Mouse (Mus musculus) stomach, embryonic 16.5 days (tissue): Measurements from ENCODE around the gene Ppp1r11. TPM values are rescaled to one million over a fixed set of nuclear protein-coding genes. Genes with fewer than 3 reads are reported as not detected.

Source experiments
- ATAC-seq: fragments of 200-750 bp; cut with Nextera tagmentation; 2 replicates; pipeline ENCODE4 v1.8.0; 2017; ENCODE audit warnings: moderate number of reproducible peaks, moderate TSS enrichment; ENCODE audit not compliant: insufficient read depth, low FRiP score
- H3K27ac ChIP-seq: fragments of 300-500 bp; sonication (generic); 2 replicates; pipeline ENCODE4 v1.5.1; 2014; ENCODE audit warnings: low read length
- H3K27me3 ChIP-seq: fragments of 300-500 bp; sonication (generic); 2 replicates; pipeline ENCODE4 v1.6.1; 2014; ENCODE audit warnings: low read length, control low read depth, mixed read lengths; ENCODE audit not compliant: control insufficient read depth, insufficient read depth
- H3K36me3 ChIP-seq: fragments of 300-500 bp; sonication (generic); 2 replicates; pipeline ENCODE4 v1.6.1; 2014; ENCODE audit warnings: low read length; ENCODE audit not compliant: control insufficient read depth, insufficient read depth
- H3K4me1 ChIP-seq: fragments of 300-500 bp; sonication (generic); 2 replicates; pipeline ENCODE4 v1.6.1; 2014; ENCODE audit warnings: low read length, control low read depth, mixed read lengths; ENCODE audit not compliant: control insufficient read depth, insufficient read depth
- H3K4me2 ChIP-seq: fragments of 300-500 bp; sonication (generic); 2 replicates; pipeline ENCODE4 v1.6.1; 2014; ENCODE audit warnings: low read depth, low read length, mixed read lengths
- H3K4me3 ChIP-seq: fragments of 300-500 bp; sonication (generic); replicated peaks from 2 replicates; pipeline ENCODE4 v1.5.1; 2014; ENCODE audit warnings: mild to moderate bottlenecking, low read length
- H3K9ac ChIP-seq: fragments of 300-500 bp; sonication (generic); 2 replicates; pipeline ENCODE4 v1.6.1; 2014; ENCODE audit warnings: low read length
- H3K9me3 ChIP-seq: fragments of 300-500 bp; sonication (generic); replicated peaks from 2 replicates; pipeline ENCODE4 v1.6.1; 2016; ENCODE audit warnings: low read length, control low read depth; ENCODE audit not compliant: control insufficient read depth
- WGBS: fragments of 180-500 bp; shearing (Covaris S2); extraction: QIAGEN DNeasy Blood & Tissue Kit; methylation state at CpG from one replicate; pipeline ENCODE4 v1.1.7; 2014; 5-methylcytosine and 5-hydroxymethylcytosine counted together
- polyA plus RNA-seq: library from polyadenylated mRNA; unstranded; fragments of >200 nt; fragmentation: Nextera tagmentation; extraction: Ambion mirVana; gene quantifications from 2 replicates; pipeline ENCODE4 v1.2.1, GENCODE M21; 2015

The Ppp1r11 gene
- 97.4 and 109 TPM in 2 replicates for polyA plus RNA-seq

GRCm38 (mm10) chr17:36950981-36951947 is at the start of gene Ppp1r11:
Ppp1r11 (minus strand) TSS chr17:36951741.
- 2% methylated on average over 36 of the region's 36 CpGs for WGBS
- Histone ChIP-seq H3K4me1 (peaks cover 10% of the 10 kb centered on the region), H3K9me3 (no peaks in the 10 kb centered on the region), H3K36me3 (no peaks in the 10 kb centered on the region), H3K4me3 (peak within 1 kb of the TSS; percentile 71), H3K27me3 (no peaks in the 10 kb centered on the region), H3K9ac (peak within 1 kb of the TSS; percentile 81), H3K27ac (peak within 1 kb of the TSS; percentile 58; the same call in 1 of the 2 replicates), H3K4me2 (peak within 1 kb of the TSS; percentile 63)
- peak; percentile 98 for ATAC-seq

- 92% methylated on average over 7 of the region's 7 CpGs for WGBS
- no peaks in the 10 kb centered on the region for H3K36me3 ChIP-seq
- H3K4me2 ChIP-seq = peak within 1 kb of the TSS; percentile 90
- ATAC-seq = no peak
- 0 out of 2 replicates have a peak within 1 kb of the TSS, but pooled peaks have one; percentile 37 for H3K27ac ChIP-seq
- peak within 1 kb of the TSS; percentile 74 for H3K4me3 ChIP-seq
- no peaks in the 10 kb centered on the region for H3K9me3 ChIP-seq
- no peaks in the 10 kb centered on the region for H3K4me1 ChIP-seq
- H3K27me3 ChIP-seq = no peaks in the 10 kb centered on the region
- no peak within 1 kb of the TSS for H3K9ac ChIP-seq
Observed at GRCm38 (mm10) chr17:37000863-37001262, 49.3 kb upstream of the Ppp1r11 start, which contains the start of gene Zfp57. Zfp57 (plus strand) TSS chr17:37001163.

- ATAC-seq = no peak
- Histone ChIP-seq H3K4me2 (no peak overlapping the region), H3K4me1 (no peaks in the 10 kb centered on the region), H3K9ac (no peak overlapping the region), H3K9me3 (no peaks in the 10 kb centered on the region), H3K27ac (no peak overlapping the region), H3K4me3 (no peak overlapping the region), H3K27me3 (no peaks in the 10 kb centered on the region), H3K36me3 (no peaks in the 10 kb centered on the region)
- 67% methylated on average over 2 of the region's 2 CpGs for WGBS
Observed at GRCm38 (mm10) chr17:36998477-36998876, 46.9 kb upstream of the Ppp1r11 start.

GRCm38 (mm10) chr17:36997033-36997735 is 45.6 kb upstream of the Ppp1r11 start:
- no peaks in the 10 kb centered on the region for H3K9me3 ChIP-seq
- 0 out of 2 replicates have a peak overlapping the region, but pooled peaks have one; percentile 33 for H3K9ac ChIP-seq
- H3K27ac ChIP-seq = no peak overlapping the region
- no peaks in the 10 kb centered on the region for H3K36me3 ChIP-seq
- H3K27me3 ChIP-seq = no peaks in the 10 kb centered on the region
- H3K4me3 ChIP-seq = no peak overlapping the region
- 24% methylated on average over 7 of the region's 7 CpGs for WGBS
- no peaks in the 10 kb centered on the region for H3K4me1 ChIP-seq
- 0 out of 2 replicates have a peak, but pooled peaks have one; percentile 47 for ATAC-seq
- no peak overlapping the region for H3K4me2 ChIP-seq

- H3K27ac ChIP-seq = no peak overlapping the region
- H3K9me3 ChIP-seq = no peaks in the 10 kb centered on the region
- no peak overlapping the region for H3K4me2 ChIP-seq
- ATAC-seq = no peak
- no peak overlapping the region for H3K4me3 ChIP-seq
- no peaks in the 10 kb centered on the region; the same call in 1 of the 2 replicates for H3K27me3 ChIP-seq
- WGBS = 44% methylated on average over 3 of the region's 3 CpGs
- no peak overlapping the region for H3K9ac ChIP-seq
- H3K36me3 ChIP-seq = no peaks in the 10 kb centered on the region
- H3K4me1 ChIP-seq = no peaks in the 10 kb centered on the region
Observed at GRCm38 (mm10) chr17:36995448-36995847, 43.9 kb upstream of the Ppp1r11 start.

GRCm38 (mm10) chr17:36994528-36994927 is 43.0 kb upstream of the Ppp1r11 start:
- Histone ChIP-seq H3K4me2 (no peak overlapping the region), H3K4me3 (no peak overlapping the region), H3K36me3 (no peaks in the 10 kb centered on the region), H3K9ac (no peak overlapping the region), H3K4me1 (no peaks in the 10 kb centered on the region), H3K9me3 (no peaks in the 10 kb centered on the region), H3K27ac (no peak overlapping the region), H3K27me3 (peaks cover under 1% of the 10 kb centered on the region; the same call in 1 of the 2 replicates)
- no peak for ATAC-seq
- WGBS = 77% methylated on average over 2 of the region's 2 CpGs

- Histone ChIP-seq H3K36me3 (no peaks in the 10 kb centered on the region), H3K27ac (no peak overlapping the region), H3K4me2 (no peak overlapping the region), H3K27me3 (peaks cover 8% of the 10 kb centered on the region), H3K4me3 (no peak overlapping the region), H3K9me3 (no peaks in the 10 kb centered on the region), H3K9ac (no peak overlapping the region), H3K4me1 (no peaks in the 10 kb centered on the region)
- 92% methylated on average over 4 of the region's 4 CpGs for WGBS
- ATAC-seq = no peak
Observed at GRCm38 (mm10) chr17:36993770-36994325, 42.3 kb upstream of the Ppp1r11 start.

GRCm38 (mm10) chr17:36992336-36993104 is 41.0 kb upstream of the Ppp1r11 start:
- no peak overlapping the region for H3K4me2 ChIP-seq
- no peak overlapping the region for H3K4me3 ChIP-seq
- peaks cover 18% of the 10 kb centered on the region for H3K27me3 ChIP-seq
- ATAC-seq = no peak
- WGBS = 56% methylated on average over 3 of the region's 3 CpGs
- no peaks in the 10 kb centered on the region for H3K36me3 ChIP-seq
- H3K4me1 ChIP-seq = no peaks in the 10 kb centered on the region
- no peak overlapping the region for H3K27ac ChIP-seq
- no peaks in the 10 kb centered on the region for H3K9me3 ChIP-seq
- no peak overlapping the region for H3K9ac ChIP-seq
